Mouse (Mus musculus) embryonic fibroblast, embryonic 13.5 days (primary cell): ENCODE data around the gene Klk4.

Experiments
- CTCF ChIP-seq: IDR thresholded peaks from 2 replicates; pipeline ENCODE4 v1.5.1; 2011; ENCODE audit warnings: mild to moderate bottlenecking, control low read depth, low read length, moderate library complexity, borderline replicate concordance; ENCODE audit not compliant: insufficient read depth
- POLR2A ChIP-seq: IDR thresholded peaks from 2 replicates; pipeline ENCODE4 v1.6.1; 2011; ENCODE audit warnings: low read depth, mild to moderate bottlenecking, control low read depth, low read length, moderate library complexity

DNA sequence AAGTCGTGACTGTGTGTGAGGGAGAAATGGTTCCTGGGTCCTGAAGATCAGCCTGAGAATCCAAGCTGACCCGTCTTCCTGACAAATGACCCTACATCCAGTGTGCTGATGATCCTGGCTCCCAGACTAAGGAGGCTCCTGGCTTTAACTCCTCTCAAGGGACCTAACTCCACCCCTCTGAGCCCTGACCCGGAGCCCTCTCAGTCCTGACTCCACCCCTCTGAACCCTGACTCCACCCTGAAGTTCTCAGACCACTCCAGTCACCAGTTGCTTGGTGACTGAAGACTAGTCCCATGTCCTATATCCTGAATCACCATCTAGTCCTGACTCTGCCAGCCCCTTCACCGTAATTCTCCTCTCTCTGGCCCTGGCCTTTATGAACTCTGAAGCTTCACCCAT lies 1.4 kb downstream of the Klk4 start:
- TF ChIP-seq CTCF, result no peak
- TF ChIP-seq POLR2A, result no peak
